Mouse (Mus musculus) cerebellum, adult 11 months (tissue): ENCODE data around the gene Rcor1.

Experiments
- DNase-seq: peaks from one replicate; pipeline ENCODE4 v3.0.0; 2022

Rcor1 gene

GRCm38 (mm10) chr12:111071477-111072152 is 32.5 kb downstream of the Rcor1 start:
- no peak for DNase-seq

- DNase-seq: no peak
These were observed 37.3 kb downstream of the Rcor1 start for GRCm38 (mm10) chr12:111076385-111076965.

GRCm38 (mm10) chr12:111085579-111085978 is 46.4 kb downstream of the Rcor1 start:
- DNase-seq: no peak

GRCm38 (mm10) chr12:111087066-111087465 is 47.9 kb downstream of the Rcor1 start:
- DNase-seq: no peak

- peak; percentile 61 for DNase-seq
These were observed 49.0 kb downstream of the Rcor1 start for GRCm38 (mm10) chr12:111088186-111088585.

- no peak for DNase-seq
These were observed 49.6 kb downstream of the Rcor1 start for GRCm38 (mm10) chr12:111088731-111089141.

- DNase-seq: no peak
These were observed 50.0 kb downstream of the Rcor1 start for GRCm38 (mm10) chr12:111089145-111089544.

- no peak for DNase-seq
These were observed 51.6 kb downstream of the Rcor1 start for GRCm38 (mm10) chr12:111090801-111091200.

- no peak for DNase-seq
These were observed 52.8 kb downstream of the Rcor1 start for GRCm38 (mm10) chr12:111091981-111092380.

- DNase-seq: no peak
These were observed 54.9 kb downstream of the Rcor1 start for GRCm38 (mm10) chr12:111094073-111094472.

- DNase-seq: no peak
These were observed 55.9 kb downstream of the Rcor1 start for GRCm38 (mm10) chr12:111095086-111095485.

GRCm38 (mm10) chr12:111096249-111096648 is 57.1 kb downstream of the Rcor1 start:
- DNase-seq: no peak

GRCm38 (mm10) chr12:111097036-111097435 is 57.9 kb downstream of the Rcor1 start:
- DNase-seq: no peak

GRCm38 (mm10) chr12:111111176-111111575 is 72.0 kb downstream of the Rcor1 start:
- DNase-seq: no peak

GRCm38 (mm10) chr12:111114593-111114992 is 75.4 kb downstream of the Rcor1 start:
- no peak for DNase-seq

GRCm38 (mm10) chr12:111119506-111120085 is 80.4 kb downstream of the Rcor1 start:
- peak; percentile 46 for DNase-seq

GRCm38 (mm10) chr12:111120976-111121645 is 82.0 kb downstream of the Rcor1 start:
- DNase-seq: peak; percentile 56

- DNase-seq: no peak
These were observed 83.2 kb downstream of the Rcor1 start for GRCm38 (mm10) chr12:111122332-111122852.

GRCm38 (mm10) chr12:111124601-111125260 is 85.6 kb downstream of the Rcor1 start:
- no peak for DNase-seq

- no peak for DNase-seq
These were observed 86.5 kb downstream of the Rcor1 start for GRCm38 (mm10) chr12:111125666-111126065.

GRCm38 (mm10) chr12:111134169-111134568 is 95.0 kb downstream of the Rcor1 start:
- DNase-seq: peak; percentile 34

GRCm38 (mm10) chr12:111134791-111135733 is 95.9 kb downstream of the Rcor1 start:
- no peak for DNase-seq
